Mouse (Mus musculus) CH12.LX (cell line): ENCODE results near the gene Igfbp2. TPM values are rescaled to one million over a fixed set of nuclear protein-coding genes. Genes with fewer than 3 reads are reported as not detected.

Source experiments
- DNase-seq: peaks from one replicate; pipeline ENCODE4 v3.0.0-alpha.2; 2013; ENCODE audit errors: extremely low read depth
- H3K27ac ChIP-seq: 2 replicates; pipeline ENCODE4 v1.5.1; 2012; ENCODE audit warnings: low read depth, mild to moderate bottlenecking, control low read depth, moderate library complexity; ENCODE audit not compliant: insufficient read depth
- H3K27me3 ChIP-seq: replicated peaks from 2 replicates; pipeline ENCODE3; 2012; ENCODE audit warnings: inconsistent platforms
- H3K36me3 ChIP-seq, 2 experiments: replicated peaks in 1 of 2; 2 replicates each; pipeline versions ENCODE3 to v1.6.1; 2012; ENCODE audit warnings: inconsistent platforms in 1 of 2, low read length in 1 of 2, mild to moderate bottlenecking in 1 of 2, mixed read lengths in 1 of 2, moderate library complexity in 1 of 2; ENCODE audit not compliant: control insufficient read depth in 1 of 2, insufficient read depth in 1 of 2
- H3K4me1 ChIP-seq, 2 experiments: 2 replicates each; pipeline ENCODE4 v1.6.1; 2012; ENCODE audit warnings: inconsistent platforms in 1 of 2, moderate library complexity in 1 of 2; ENCODE audit not compliant: insufficient read depth in 2 of 2, control insufficient read depth in 1 of 2
- H3K4me2 ChIP-seq: 2 replicates; pipeline ENCODE4 v1.6.1; 2012; ENCODE audit warnings: low read depth, mild to moderate bottlenecking, control low read depth; ENCODE audit not compliant: poor library complexity, insufficient read depth, severe bottlenecking
- H3K4me3 ChIP-seq, 3 experiments: fragments of 150-350 bp in 1 of 3; sonication (generic) in 1 of 3; replicated peaks in 1 of 3; 2 replicates each; pipeline versions ENCODE3 to v1.5.1; 2011 to 2012; ENCODE audit warnings: low read depth in 2 of 3, low read length in 2 of 3, mild to moderate bottlenecking in 2 of 3, moderate library complexity in 2 of 3, control low read depth in 1 of 3, improper control_type of control experiment in 1 of 3, inconsistent platforms in 1 of 3, mixed read lengths in 1 of 3; ENCODE audit not compliant: poor library complexity in 1 of 3
- H3K79me2 ChIP-seq: replicated peaks from 2 replicates; pipeline ENCODE4 v1.6.1; 2012; ENCODE audit warnings: mild to moderate bottlenecking, moderate library complexity; ENCODE audit not compliant: control insufficient read depth, poor library complexity, insufficient read depth, severe bottlenecking; ENCODE audit errors: extremely low read depth
- H3K9ac ChIP-seq: 2 replicates; pipeline ENCODE4 v1.6.1; 2012; ENCODE audit warnings: low read depth, mild to moderate bottlenecking, control low read depth, moderate library complexity; ENCODE audit not compliant: insufficient read depth
- H3K9me3 ChIP-seq: replicated peaks from 2 replicates; pipeline ENCODE3; 2012; ENCODE audit warnings: low read length, inconsistent platforms, mixed read lengths
- CHD1 ChIP-seq: IDR thresholded peaks from 2 replicates; pipeline ENCODE4 v1.6.1; 2012; ENCODE audit warnings: low read depth, low read length, improper control_type of control experiment, inconsistent platforms
- CTCF ChIP-seq, 2 experiments: IDR thresholded peaks in 1 of 2; conservative IDR thresholded peaks in 1 of 2; 2 replicates each; pipeline ENCODE4 v1.5.1; 2011 to 2012; ENCODE audit warnings: low read depth in 2 of 2, low read length in 2 of 2, improper control_type of control experiment in 1 of 2, inconsistent platforms in 1 of 2, mild to moderate bottlenecking in 1 of 2, moderate library complexity in 1 of 2
- ELF1 ChIP-seq: IDR thresholded peaks from 2 replicates; pipeline ENCODE4 v1.6.1; 2014; ENCODE audit warnings: low read depth, mild to moderate bottlenecking, inconsistent platforms, low read length, improper control_type of control experiment
- GABPA ChIP-seq: IDR thresholded peaks from 2 replicates; pipeline ENCODE4 v1.6.1; 2012; ENCODE audit warnings: low read depth, low read length, improper control_type of control experiment, inconsistent platforms; ENCODE audit not compliant: insufficient replicate concordance
- HCFC1 ChIP-seq: IDR thresholded peaks from 2 replicates; pipeline ENCODE4 v1.6.1; 2012; ENCODE audit warnings: low read depth, mild to moderate bottlenecking, inconsistent platforms, low read length, improper control_type of control experiment
- IRF4 ChIP-seq: IDR thresholded peaks from 2 replicates; pipeline ENCODE4 v1.6.1; 2014; ENCODE audit warnings: low read depth, mild to moderate bottlenecking, inconsistent platforms, low read length, improper control_type of control experiment
- NELFE ChIP-seq: IDR thresholded peaks from 2 replicates; pipeline ENCODE4 v1.6.1; 2011; ENCODE audit warnings: low read depth, low read length, improper control_type of control experiment
- NRF1 ChIP-seq: IDR thresholded peaks from 2 replicates; pipeline ENCODE4 v1.6.1; 2014; ENCODE audit warnings: low read depth, mild to moderate bottlenecking, inconsistent platforms, low read length, improper control_type of control experiment, moderate library complexity
- POLR2AphosphoS2 ChIP-seq: IDR thresholded peaks from 2 replicates; pipeline ENCODE4 v1.6.1; 2011; ENCODE audit warnings: low read depth, low read length, improper control_type of control experiment
- RCOR1 ChIP-seq: conservative IDR thresholded peaks from 2 replicates; pipeline ENCODE4 v1.6.1; 2012; ENCODE audit warnings: low read depth, mild to moderate bottlenecking, inconsistent platforms, low read length, improper control_type of control experiment
- SIN3A ChIP-seq: IDR thresholded peaks from 2 replicates; pipeline ENCODE4 v1.6.1; 2012; ENCODE audit warnings: low read length, improper control_type of control experiment, inconsistent platforms
- TBP ChIP-seq: conservative IDR thresholded peaks from 2 replicates; pipeline ENCODE4 v1.6.1; 2011; ENCODE audit warnings: low read depth, low read length, improper control_type of control experiment
- UBTF ChIP-seq: IDR thresholded peaks from 2 replicates; pipeline ENCODE4 v1.6.1; 2012; ENCODE audit warnings: low read depth, mild to moderate bottlenecking, inconsistent platforms, low read length, improper control_type of control experiment, moderate library complexity
- USF2 ChIP-seq: conservative IDR thresholded peaks from 2 replicates; pipeline ENCODE4 v1.6.1; 2011; ENCODE audit warnings: low read depth, low read length, improper control_type of control experiment
- ZNF384 ChIP-seq: IDR thresholded peaks from 2 replicates; pipeline ENCODE4 v1.6.1; 2012; ENCODE audit warnings: low read depth, low read length, improper control_type of control experiment, inconsistent platforms
- dilution Hi-C: fragments of 300-500 bp; cut with MboI; formaldehyde crosslinking; loops from 2 replicates; pipeline ENCODE4 v1.14.3; 2020; ENCODE audit warnings: low sequenced_read_pairs; ENCODE audit not compliant: extremely low pct_unique_long_range_greater_than_20kb, extremely low pct_ligation_motif_present
- in situ Hi-C: fragments of 300-500 bp; cut with MboI; formaldehyde crosslinking; loops from 3 replicates; pipeline ENCODE4 v1.14.3; 2019; ENCODE audit warnings: low sequenced_read_pairs, low pct_ligation_motif_present, low pct_unique_long_range_greater_than_20kb, mixed read lengths
- polyA plus RNA-seq: library from polyadenylated mRNA; unstranded; fragments of >175 nt; gene quantifications from 2 replicates; pipeline ENCODE4 v1.2.1, GENCODE M21; 2012; ENCODE audit warnings: low read depth; ENCODE audit not compliant: insufficient read length
- total RNA-seq, 2 experiments: library from RNA; depleted of rRNA; stranded (reverse); fragments of 300-350 nt in 1 of 2; fragments of >200 nt in 1 of 2; gene quantifications; 2 replicates each; pipeline ENCODE4 v1.2.3; 2012 to 2014

Gene Igfbp2
- total and polyA plus RNA-seq, 3 experiments, result 294 to 662 (median 350) TPM

GRCm38 (mm10) chr1:72895821-72896220 lies 71.5 kb downstream of the Igfbp2 start:
- H3K36me3 ChIP-seq, result no peaks in the 10 kb centered on the region
- DNase-seq, result no peak
- H3K4me1 ChIP-seq, result peaks cover 0 to under 1% of the 10 kb centered on the region in 2 experiments; a peak in 2 of 4 replicates
- TF ChIP-seq GABPA (no peak), NRF1 (no peak), ELF1 (no peak), CHD1 (no peak), CTCF (conservative IDR thresholded peaks at IDR 0.05 in 1 of 2, IDR thresholded peaks at IDR 0.05 in 1 of 2; ENCODE audit: low read depth in 2 of 2, low read length in 2 of 2) (no peak), SIN3A (no peak), UBTF (no peak), RCOR1 (no peak), USF2 (no peak), TBP (no peak), IRF4 (no peak), ZNF384 (no peak), NELFE (no peak), HCFC1 (no peak), POLR2AphosphoS2 (no peak)
- dilution Hi-C loops, result no loop called here
- in situ Hi-C loops, result no loop called here
- H3K27ac ChIP-seq, result no peak overlapping the region
- peaks cover 1% of the 10 kb centered on the region for H3K9me3 ChIP-seq
- no peak overlapping the region for H3K9ac ChIP-seq
- no peak overlapping the region for H3K4me2 ChIP-seq
- H3K79me2 ChIP-seq, result no peaks in the 10 kb centered on the region
- no peak overlapping the region for H3K4me3 ChIP-seq
- peaks cover 71% of the 10 kb centered on the region for H3K27me3 ChIP-seq

Other genes with a start within 250 kb of the Igfbp2 start
- 43.1 and 54.2 TPM in 2 replicates for gene Smarcal1, start 241.3 kb upstream of the Igfbp2 start, total RNA-seq (2012; rRNA removed)
- gene Smarcal1, start 241.3 kb upstream of the Igfbp2 start, total RNA-seq (2014; rRNA removed), result 25.2 and 27.3 TPM in 2 replicates
- gene Smarcal1, start 241.3 kb upstream of the Igfbp2 start, polyA plus RNA-seq, result 34.9 and 36.5 TPM in 2 replicates
- not detected in 2 replicates for gene Ankar, start 123.9 kb upstream of the Igfbp2 start, total RNA-seq (2012; rRNA removed)
- not detected in 2 replicates for gene Ankar, start 123.9 kb upstream of the Igfbp2 start, total RNA-seq (2014; rRNA removed)
- gene Ankar, start 123.9 kb upstream of the Igfbp2 start, polyA plus RNA-seq, result not detected in 2 replicates
- 2,433 and 2,459 TPM in 2 replicates for gene Rpl37a, start 113.2 kb upstream of the Igfbp2 start, total RNA-seq (2012; rRNA removed)
- 1,302 and 1,462 TPM in 2 replicates for gene Rpl37a, start 113.2 kb upstream of the Igfbp2 start, total RNA-seq (2014; rRNA removed)
- gene Rpl37a, start 113.2 kb upstream of the Igfbp2 start, polyA plus RNA-seq, result 1,181 and 1,419 TPM in 2 replicates
- 0.04 and 0.08 TPM in 2 replicates for gene Igfbp5, start 50.4 kb downstream of the Igfbp2 start, total RNA-seq (2012; rRNA removed)
- gene Igfbp5, start 50.4 kb downstream of the Igfbp2 start, total RNA-seq (2014; rRNA removed), result not detected in 2 replicates
- gene Igfbp5, start 50.4 kb downstream of the Igfbp2 start, polyA plus RNA-seq, result 0.09 and 0.14 TPM in 2 replicates
- not detected in 2 replicates for gene Tnp1, start 191.4 kb downstream of the Igfbp2 start, total RNA-seq (2012; rRNA removed)
- gene Tnp1, start 191.4 kb downstream of the Igfbp2 start, total RNA-seq (2014; rRNA removed), result not detected in 2 replicates
- not detected in 2 replicates for gene Tnp1, start 191.4 kb downstream of the Igfbp2 start, polyA plus RNA-seq